Mouse (Mus musculus): ENCODE results near the gene Adcy5. TPM values are rescaled to one million over a fixed set of nuclear protein-coding genes. Genes with fewer than 3 reads are reported as not detected.

Adcy5 gene
- polyA plus RNA-seq, 1 experiment: 6.8 TPM

DNA sequence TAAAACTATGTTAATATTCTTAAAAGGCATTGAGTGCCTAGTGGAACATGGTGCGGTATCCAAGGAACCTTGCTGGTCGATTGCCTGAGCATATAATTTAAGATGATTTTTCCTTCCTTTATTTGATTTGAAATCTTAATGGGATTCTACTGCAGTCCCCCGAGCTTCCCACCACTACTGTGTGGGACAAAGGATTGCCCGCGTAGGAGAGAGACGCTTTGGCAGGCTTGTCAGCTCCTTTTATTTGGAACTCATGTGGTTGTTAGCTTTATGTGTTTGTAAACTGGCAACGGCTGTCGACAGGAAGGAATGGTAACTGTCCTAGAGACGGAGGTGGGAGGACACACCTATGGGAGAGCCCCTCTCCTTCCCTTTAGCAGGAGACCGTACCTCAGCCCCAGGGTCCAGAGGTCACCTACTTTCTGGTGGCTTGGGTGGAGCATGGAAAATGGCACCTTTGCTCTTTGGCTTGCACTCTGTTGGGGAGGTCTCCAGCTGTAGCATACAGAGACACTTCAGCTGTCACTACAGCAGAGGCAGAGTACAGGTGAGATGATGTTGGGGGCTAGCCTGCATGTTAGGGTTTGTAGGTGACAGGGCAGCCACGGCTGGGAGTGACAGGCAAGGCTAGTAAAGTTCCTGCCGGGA lies 84.8 kb downstream of the Adcy5 start:
- Histone ChIP-seq H3K4me1 (replicated peaks; ENCODE audit: control insufficient read depth, insufficient read depth, low read length) (no peaks in the 10 kb centered on the region), H3K4me3 (ENCODE audit: control insufficient read depth, insufficient read depth, low read length) (no peak overlapping the region), H3K27ac (ENCODE audit: control insufficient read depth, insufficient read depth, low read length) (no peak overlapping the region), H3K36me3 (ENCODE audit: control insufficient read depth, insufficient read depth, low read length) (no peaks in the 10 kb centered on the region), H3K27me3 (ENCODE audit: control insufficient read depth, insufficient read depth, low read length) (no peaks in the 10 kb centered on the region)
- DNase-seq: no peak
- TF ChIP-seq CTCF (IDR thresholded peaks at IDR 0.05; ENCODE audit: borderline replicate concordance, control insufficient read depth, extremely low read depth, insufficient read depth, low read length, poor library complexity) (no peak), POLR2A (IDR thresholded peaks at IDR 0.05; ENCODE audit: control insufficient read depth, extremely low read depth, insufficient read depth, low read length, poor library complexity) (no peak)
- WGBS: 88% methylated on average over 12 of the region's 12 CpGs

DNA sequence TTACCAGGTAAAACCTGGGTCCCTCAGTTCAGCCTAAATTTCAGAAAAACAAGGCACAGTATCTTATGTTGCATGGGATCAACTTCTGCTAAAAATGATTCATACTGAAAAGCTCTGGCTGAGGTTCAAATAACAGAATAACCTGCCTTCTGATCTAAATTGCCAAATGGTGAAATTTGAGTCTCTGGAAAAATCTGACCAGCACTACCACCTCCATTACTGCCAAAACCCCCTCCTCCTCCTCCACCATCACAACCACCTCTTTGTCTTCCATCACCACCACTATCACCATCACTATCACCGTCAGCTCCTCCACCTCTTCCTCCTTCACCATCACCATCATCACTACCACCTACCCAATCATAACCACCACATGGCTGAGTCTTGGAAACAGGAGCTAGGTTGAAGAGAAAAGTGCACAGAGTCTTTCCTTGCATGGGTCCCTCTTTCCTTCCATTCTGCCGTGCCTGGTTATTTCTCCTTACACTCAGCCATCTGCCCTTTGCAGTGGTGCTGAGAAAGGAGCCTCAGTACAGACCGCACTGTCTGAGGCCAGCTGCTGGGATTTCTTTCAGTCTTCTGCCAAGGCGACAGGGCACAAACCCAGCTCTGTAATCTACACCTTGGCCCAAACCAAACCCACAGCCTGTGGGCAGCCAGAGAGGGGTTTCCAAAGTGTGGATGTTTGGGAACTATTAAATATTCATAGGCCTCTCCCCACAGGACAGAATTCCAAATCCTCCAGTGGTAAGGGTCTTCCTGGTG lies 85.5 kb downstream of the Adcy5 start:
- WGBS: 96% methylated on average over 4 of the region's 4 CpGs
- Histone ChIP-seq H3K4me1 (replicated peaks; ENCODE audit: control insufficient read depth, insufficient read depth, low read length) (no peaks in the 10 kb centered on the region), H3K27me3 (ENCODE audit: control insufficient read depth, insufficient read depth, low read length) (no peaks in the 10 kb centered on the region), H3K4me3 (ENCODE audit: control insufficient read depth, insufficient read depth, low read length) (no peak overlapping the region), H3K27ac (ENCODE audit: control insufficient read depth, insufficient read depth, low read length) (no peak overlapping the region), H3K36me3 (ENCODE audit: control insufficient read depth, insufficient read depth, low read length) (no peaks in the 10 kb centered on the region)
- TF ChIP-seq CTCF (IDR thresholded peaks at IDR 0.05; ENCODE audit: borderline replicate concordance, control insufficient read depth, extremely low read depth, insufficient read depth, low read length, poor library complexity) (no peak), POLR2A (IDR thresholded peaks at IDR 0.05; ENCODE audit: control insufficient read depth, extremely low read depth, insufficient read depth, low read length, poor library complexity) (no peak)
- no peak for DNase-seq

DNA sequence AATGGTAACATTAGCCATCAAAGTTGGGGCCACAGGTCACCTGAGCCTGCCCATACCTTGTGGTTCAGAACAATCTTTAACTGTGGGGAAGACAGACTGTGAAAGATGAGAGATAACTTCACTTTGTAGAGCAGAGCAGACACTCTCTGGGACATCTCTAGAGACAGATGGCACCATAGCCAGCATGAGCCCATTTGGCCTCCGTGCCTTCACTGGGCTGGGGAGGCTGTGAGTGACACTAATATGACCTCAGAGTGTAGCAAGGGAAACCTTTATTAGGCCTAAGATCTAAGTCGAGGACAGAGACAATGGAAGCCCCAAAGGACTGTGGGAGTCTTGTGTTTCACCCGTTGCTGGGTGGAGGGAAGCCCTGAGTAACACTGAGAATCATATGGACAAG lies 92.7 kb downstream of the Adcy5 start:
- Histone ChIP-seq H3K27ac (ENCODE audit: control insufficient read depth, insufficient read depth, low read length) (no peak overlapping the region), H3K27me3 (ENCODE audit: control insufficient read depth, insufficient read depth, low read length) (no peaks in the 10 kb centered on the region), H3K4me3 (ENCODE audit: control insufficient read depth, insufficient read depth, low read length) (no peak overlapping the region), H3K36me3 (ENCODE audit: control insufficient read depth, insufficient read depth, low read length) (no peaks in the 10 kb centered on the region), H3K4me1 (replicated peaks; ENCODE audit: control insufficient read depth, insufficient read depth, low read length) (no peaks in the 10 kb centered on the region)
- TF ChIP-seq POLR2A (IDR thresholded peaks at IDR 0.05; ENCODE audit: control insufficient read depth, extremely low read depth, insufficient read depth, low read length, poor library complexity) (no peak), CTCF (IDR thresholded peaks at IDR 0.05; ENCODE audit: borderline replicate concordance, control insufficient read depth, extremely low read depth, insufficient read depth, low read length, poor library complexity) (no peak)
- DNase-seq: no peak
- WGBS: 88% methylated on average over 3 of the region's 3 CpGs

DNA sequence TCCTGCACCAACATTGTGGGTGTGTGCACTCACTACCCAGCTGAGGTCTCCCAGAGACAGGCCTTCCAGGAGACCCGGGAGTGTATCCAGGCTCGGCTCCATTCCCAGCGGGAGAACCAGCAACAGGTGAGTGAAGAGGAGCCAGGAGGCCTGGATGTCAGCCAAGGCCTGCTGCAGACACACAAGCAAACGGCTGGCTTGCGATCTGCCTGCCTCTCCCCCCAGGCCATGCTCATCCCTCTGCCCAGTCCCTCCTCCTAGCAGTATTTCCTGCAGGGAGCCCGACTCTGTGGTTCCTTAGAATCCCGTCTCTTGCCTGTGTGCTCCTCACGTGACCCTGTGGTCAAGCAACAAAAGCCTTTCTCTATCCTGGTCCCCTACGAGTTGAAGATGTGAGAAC lies 94.1 kb downstream of the Adcy5 start:
- H3K27ac ChIP-seq (ENCODE audit: control insufficient read depth, insufficient read depth, low read length): no peak overlapping the region
- no peak for TF ChIP-seq POLR2A (IDR thresholded peaks at IDR 0.05; ENCODE audit: control insufficient read depth, extremely low read depth, insufficient read depth, low read length, poor library complexity)
- TF ChIP-seq CTCF (IDR thresholded peaks at IDR 0.05; ENCODE audit: borderline replicate concordance, control insufficient read depth, extremely low read depth, insufficient read depth, low read length, poor library complexity): no peak
- H3K27me3 ChIP-seq (ENCODE audit: control insufficient read depth, insufficient read depth, low read length): no peaks in the 10 kb centered on the region
- no peaks in the 10 kb centered on the region for H3K36me3 ChIP-seq (ENCODE audit: control insufficient read depth, insufficient read depth, low read length)
- H3K4me3 ChIP-seq (ENCODE audit: control insufficient read depth, insufficient read depth, low read length): no peak overlapping the region
- H3K4me1 ChIP-seq (replicated peaks; ENCODE audit: control insufficient read depth, insufficient read depth, low read length): no peaks in the 10 kb centered on the region
- 78% methylated on average over 9 of the region's 9 CpGs for WGBS
- DNase-seq: no peak

DNA sequence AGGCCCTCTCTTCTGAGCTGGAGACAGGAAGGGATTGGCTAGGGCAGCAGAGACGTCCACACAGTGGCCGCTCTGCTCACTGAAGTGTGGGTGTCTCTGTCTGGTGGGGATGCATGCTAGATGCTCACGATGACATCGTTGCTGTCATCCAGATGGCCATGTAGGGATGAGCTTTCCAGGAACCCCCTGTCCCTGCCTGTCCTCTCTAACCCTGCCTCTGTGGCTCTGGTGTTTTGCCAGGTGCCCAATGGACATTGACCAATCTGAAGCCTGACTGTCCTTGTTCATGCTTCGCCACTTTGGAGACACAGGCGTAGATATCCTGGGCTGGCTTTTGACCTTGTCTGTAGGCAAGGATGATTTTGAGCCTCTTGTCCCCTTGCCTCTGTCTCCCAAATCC lies 95.1 kb downstream of the Adcy5 start:
- no peaks in the 10 kb centered on the region for H3K36me3 ChIP-seq (ENCODE audit: control insufficient read depth, insufficient read depth, low read length)
- H3K4me1 ChIP-seq (replicated peaks; ENCODE audit: control insufficient read depth, insufficient read depth, low read length): no peaks in the 10 kb centered on the region
- DNase-seq: no peak
- 95% methylated on average over 6 of the region's 6 CpGs for WGBS
- H3K27me3 ChIP-seq (ENCODE audit: control insufficient read depth, insufficient read depth, low read length): no peaks in the 10 kb centered on the region
- H3K4me3 ChIP-seq (ENCODE audit: control insufficient read depth, insufficient read depth, low read length): no peak overlapping the region
- no peak overlapping the region for H3K27ac ChIP-seq (ENCODE audit: control insufficient read depth, insufficient read depth, low read length)
- TF ChIP-seq POLR2A (IDR thresholded peaks at IDR 0.05; ENCODE audit: control insufficient read depth, extremely low read depth, insufficient read depth, low read length, poor library complexity) (no peak), CTCF (IDR thresholded peaks at IDR 0.05; ENCODE audit: borderline replicate concordance, control insufficient read depth, extremely low read depth, insufficient read depth, low read length, poor library complexity) (no peak)

DNA sequence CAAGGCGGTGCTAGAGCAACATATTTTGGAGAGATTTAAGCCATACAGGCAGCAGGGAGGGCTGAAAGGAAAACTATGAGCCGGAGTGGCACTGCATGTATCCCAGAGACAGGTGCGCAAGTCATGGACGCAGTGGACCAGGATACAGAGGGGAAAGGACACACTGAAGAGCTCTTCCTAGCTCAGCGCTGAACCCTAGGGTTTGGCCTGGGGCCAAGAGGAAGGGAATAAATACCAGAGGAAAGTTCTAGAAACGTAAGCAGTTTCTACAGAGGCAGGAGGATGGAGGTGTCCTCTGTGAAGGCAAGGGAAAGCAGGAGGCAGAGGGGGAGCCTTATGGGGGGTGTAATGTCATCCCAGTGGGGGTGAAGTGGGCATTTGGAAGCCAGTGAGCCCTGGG lies 97.0 kb downstream of the Adcy5 start:
- TF ChIP-seq POLR2A (IDR thresholded peaks at IDR 0.05; ENCODE audit: control insufficient read depth, extremely low read depth, insufficient read depth, low read length, poor library complexity): no peak
- TF ChIP-seq CTCF (IDR thresholded peaks at IDR 0.05; ENCODE audit: borderline replicate concordance, control insufficient read depth, extremely low read depth, insufficient read depth, low read length, poor library complexity): no peak
- Histone ChIP-seq H3K4me3 (ENCODE audit: control insufficient read depth, insufficient read depth, low read length) (no peak overlapping the region), H3K36me3 (ENCODE audit: control insufficient read depth, insufficient read depth, low read length) (no peaks in the 10 kb centered on the region), H3K4me1 (replicated peaks; ENCODE audit: control insufficient read depth, insufficient read depth, low read length) (no peaks in the 10 kb centered on the region), H3K27ac (ENCODE audit: control insufficient read depth, insufficient read depth, low read length) (no peak overlapping the region), H3K27me3 (ENCODE audit: control insufficient read depth, insufficient read depth, low read length) (no peaks in the 10 kb centered on the region)
- no peak for DNase-seq
- WGBS: 83% methylated on average over 6 of the region's 6 CpGs

Data from thymus, adult 2 months (tissue).